Mouse (Mus musculus) lung, postnatal 0 days (tissue): ENCODE results near the gene Hmgb1.

Source experiments
- CTCF ChIP-seq: IDR thresholded peaks from 2 replicates; pipeline ENCODE4 v1.5.1; 2016; ENCODE audit warnings: antibody characterized with exemption, mild to moderate bottlenecking
- EP300 ChIP-seq: IDR thresholded peaks from 2 replicates; pipeline ENCODE4 v1.6.1; 2016; ENCODE audit warnings: antibody characterized with exemption, mild to moderate bottlenecking, control low read depth

DNA sequence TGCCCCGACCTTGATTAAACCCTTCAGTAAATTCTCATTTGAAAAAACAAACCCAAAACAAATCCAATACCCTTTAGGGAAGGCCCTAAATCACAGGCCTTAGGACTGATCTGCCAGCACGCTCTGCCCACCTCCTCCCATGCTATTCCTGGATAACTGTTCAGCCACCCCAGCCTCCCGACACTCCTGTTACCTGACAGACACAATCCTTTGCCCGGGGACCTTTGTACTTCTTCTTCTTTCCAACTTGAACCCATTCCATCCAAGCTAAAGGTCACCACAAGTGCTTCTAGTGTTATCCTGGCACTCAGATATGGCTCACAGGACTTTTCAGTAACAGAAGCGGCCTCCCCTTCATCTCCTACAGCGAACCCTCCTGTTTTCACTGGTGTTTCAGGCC is 25.3 kb downstream of the Hmgb1 start:
- TF ChIP-seq CTCF (no peak), EP300 (no peak)
